Mouse (Mus musculus): ENCODE measurements around the gene BC052040. TPM values are rescaled to one million over a fixed set of nuclear protein-coding genes. Genes with fewer than 3 reads are reported as not detected.
A peak's percentile ranks its signal among the peaks of the same experiment; 100 is the strongest.

BC052040 gene
- polyA plus RNA-seq, 1 experiment from 2014 or later: 18.3 TPM

DNA sequence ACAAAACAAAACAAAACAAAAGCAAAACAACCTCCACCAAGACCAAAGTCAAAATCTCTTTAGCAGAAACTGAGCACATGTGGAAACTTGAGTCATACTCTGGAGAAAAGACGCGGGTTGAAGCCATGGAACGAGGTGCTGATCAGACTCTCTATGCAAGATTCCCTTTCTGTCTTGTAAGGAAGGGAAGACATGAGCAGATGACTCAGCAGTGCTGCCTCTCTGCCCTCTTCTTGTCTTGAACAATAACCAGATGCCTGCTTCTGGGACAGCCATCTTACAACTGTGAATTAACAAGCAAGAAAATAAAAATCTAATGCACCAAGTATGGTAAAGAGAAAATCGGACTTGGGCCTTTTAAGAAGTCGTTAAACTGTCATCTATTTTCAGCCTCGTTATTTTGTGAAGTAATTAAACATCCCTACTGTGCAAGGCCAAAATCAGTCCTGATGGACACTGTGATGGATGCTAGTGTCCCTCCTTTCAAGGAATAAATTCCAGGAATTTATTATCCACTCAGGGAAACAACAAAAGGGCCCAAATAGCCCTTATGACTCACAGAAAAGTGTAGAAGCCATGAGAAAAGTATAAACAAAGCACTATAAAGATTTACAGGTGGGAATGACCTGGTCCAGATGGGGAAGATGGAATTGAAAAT is 18.0 kb upstream of the BC052040 start:
- Histone ChIP-seq H3K4me1 (replicated peaks; ENCODE audit: control insufficient read depth, insufficient read depth, low read length) (no peaks in the 10 kb centered on the region), H3K4me3 (replicated peaks; ENCODE audit: low read length) (no peak overlapping the region), H3K36me3 (ENCODE audit: control insufficient read depth, insufficient read depth) (no peaks in the 10 kb centered on the region), H3K27ac (ENCODE audit: low read length) (no peak overlapping the region), H3K4me2 (ENCODE audit: low read length) (no peak overlapping the region), H3K27me3 (replicated peaks; ENCODE audit: control insufficient read depth, insufficient read depth, low read length) (no peaks in the 10 kb centered on the region), H3K9ac (replicated peaks; ENCODE audit: low read depth, low read length) (no peak overlapping the region), H3K9me3 (ENCODE audit: control insufficient read depth, low read length) (no peaks in the 10 kb centered on the region)
- 67% methylated on average over 6 of the region's 6 CpGs for WGBS
- ATAC-seq: no peak

DNA sequence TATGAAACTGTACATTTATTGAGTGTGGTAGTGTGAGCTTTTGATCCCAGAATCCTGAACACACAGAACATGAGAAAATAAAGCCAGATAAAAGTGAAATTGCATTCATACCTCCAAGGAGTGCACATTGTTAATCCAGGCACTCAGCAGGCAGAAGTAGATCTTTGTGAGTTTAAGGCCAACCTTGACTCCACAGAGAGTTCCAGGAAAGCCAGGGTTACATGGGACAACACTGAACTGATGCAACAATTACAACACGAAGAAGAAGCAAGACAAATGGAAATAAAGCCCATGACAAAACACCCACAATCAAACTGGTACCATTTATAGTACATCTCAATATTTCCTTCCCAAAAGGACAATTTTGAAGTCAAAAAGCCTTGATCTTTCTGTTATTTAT is 9.5 kb upstream of the BC052040 start:
- H3K36me3 ChIP-seq (ENCODE audit: control insufficient read depth, insufficient read depth): no peaks in the 10 kb centered on the region
- WGBS: 89% methylated on average over 1 of the region's 1 CpGs
- H3K9ac ChIP-seq (replicated peaks; ENCODE audit: low read depth, low read length): no peak overlapping the region
- no peak overlapping the region for H3K27ac ChIP-seq (ENCODE audit: low read length)
- no peaks in the 10 kb centered on the region for H3K27me3 ChIP-seq (replicated peaks; ENCODE audit: control insufficient read depth, insufficient read depth, low read length)
- no peak overlapping the region for H3K4me2 ChIP-seq (ENCODE audit: low read length)
- no peak overlapping the region for H3K4me3 ChIP-seq (replicated peaks; ENCODE audit: low read length)
- H3K9me3 ChIP-seq (ENCODE audit: control insufficient read depth, low read length): no peaks in the 10 kb centered on the region
- H3K4me1 ChIP-seq (replicated peaks; ENCODE audit: control insufficient read depth, insufficient read depth, low read length): no peaks in the 10 kb centered on the region
- ATAC-seq: no peak

DNA sequence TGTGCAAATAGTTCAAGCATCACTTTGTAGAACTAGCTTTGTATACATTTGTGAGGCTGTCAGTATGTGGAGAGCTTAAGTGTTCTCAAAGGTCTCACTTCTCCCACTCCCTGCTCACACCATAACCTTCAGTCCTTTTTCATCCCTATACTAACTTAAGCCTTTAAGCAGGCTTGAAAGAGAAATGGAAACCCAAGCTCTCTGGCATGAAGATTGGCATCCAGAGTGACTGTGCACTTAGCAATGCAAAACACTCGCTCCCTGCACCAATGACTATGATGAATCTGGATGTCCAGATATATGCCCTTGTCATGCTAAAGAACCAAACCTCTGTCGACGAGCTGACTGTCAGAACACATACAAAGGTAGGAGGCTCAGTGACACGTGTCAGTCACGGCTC is 6.7 kb upstream of the BC052040 start:
- Histone ChIP-seq H3K27ac (ENCODE audit: low read length) (no peak overlapping the region), H3K27me3 (replicated peaks; ENCODE audit: control insufficient read depth, insufficient read depth, low read length) (no peaks in the 10 kb centered on the region), H3K4me1 (replicated peaks; ENCODE audit: control insufficient read depth, insufficient read depth, low read length) (peaks cover 8% of the 10 kb centered on the region), H3K4me3 (replicated peaks; ENCODE audit: low read length) (no peak overlapping the region), H3K9me3 (ENCODE audit: control insufficient read depth, low read length) (no peaks in the 10 kb centered on the region), H3K4me2 (ENCODE audit: low read length) (no peak overlapping the region), H3K9ac (replicated peaks; ENCODE audit: low read depth, low read length) (no peak overlapping the region), H3K36me3 (ENCODE audit: control insufficient read depth, insufficient read depth) (no peaks in the 10 kb centered on the region)
- no peak for ATAC-seq
- 75% methylated on average over 5 of the region's 5 CpGs for WGBS

DNA sequence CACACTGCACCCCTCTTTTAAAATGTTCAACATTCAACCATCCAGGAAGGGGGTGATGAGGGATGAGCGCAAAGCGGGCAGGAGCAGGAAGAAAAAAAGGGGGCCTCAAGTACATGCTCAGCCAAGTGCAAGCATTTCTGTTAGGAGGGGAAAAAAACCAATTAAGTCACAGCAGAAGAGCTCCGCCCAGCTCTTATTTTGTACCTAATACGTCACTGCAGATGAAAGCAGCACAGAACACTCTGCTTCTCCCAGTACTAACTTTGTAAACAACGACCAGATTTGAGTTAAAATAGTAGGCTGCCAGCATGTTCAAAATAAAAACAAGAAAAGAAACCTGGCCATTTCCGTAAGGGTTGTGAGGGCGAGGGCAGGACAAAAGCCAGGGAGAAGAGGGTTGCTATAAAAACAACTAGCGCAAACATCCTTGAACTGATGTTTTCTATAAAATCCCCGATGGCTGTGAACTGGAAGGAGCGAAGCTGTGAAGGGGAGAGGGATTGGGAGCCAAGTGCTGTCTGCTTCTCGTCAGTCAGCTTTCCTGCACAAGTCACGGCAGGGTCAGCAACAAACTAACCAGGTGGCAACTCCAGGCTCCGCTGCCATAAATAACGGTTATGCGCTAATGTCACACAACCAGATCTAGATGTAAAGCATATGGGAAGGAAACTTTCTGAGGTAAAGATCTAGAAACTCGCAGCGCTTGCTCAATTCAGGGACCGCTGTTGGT is 2.2 kb upstream of the BC052040 start:
- no peak for ATAC-seq
- peak overlapping the region; percentile 3; the same call in 1 of the 2 replicates for H3K4me3 ChIP-seq (replicated peaks; ENCODE audit: low read length)

DNA sequence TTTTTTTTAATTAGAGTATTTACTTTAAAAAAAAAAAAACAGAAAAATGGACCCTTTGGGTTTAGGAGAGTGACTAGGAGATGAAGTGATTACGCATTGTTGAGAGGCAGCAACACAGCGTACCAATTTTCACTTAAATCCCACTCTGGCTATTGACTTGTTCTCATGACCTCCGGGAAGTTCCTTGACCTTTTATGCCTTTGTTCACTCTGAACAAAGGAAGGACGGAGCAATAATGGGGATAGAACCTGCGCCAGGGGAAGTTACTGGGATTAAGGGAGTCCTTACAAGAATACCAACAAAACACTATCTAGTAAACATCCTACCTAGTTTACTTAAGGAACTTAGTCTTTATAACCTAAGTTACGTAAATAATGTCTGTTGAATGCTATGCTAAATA is 1.5 kb upstream of the BC052040 start:
- Histone ChIP-seq H3K4me3 (replicated peaks; ENCODE audit: low read length) (no peak overlapping the region), H3K36me3 (ENCODE audit: control insufficient read depth, insufficient read depth) (no peaks in the 10 kb centered on the region), H3K4me1 (replicated peaks; ENCODE audit: control insufficient read depth, insufficient read depth, low read length) (peaks cover 15% of the 10 kb centered on the region), H3K9me3 (ENCODE audit: control insufficient read depth, low read length) (no peaks in the 10 kb centered on the region), H3K27ac (ENCODE audit: low read length) (no peak overlapping the region), H3K4me2 (ENCODE audit: low read length) (no peak overlapping the region; the same call in 1 of the 2 replicates), H3K9ac (replicated peaks; ENCODE audit: low read depth, low read length) (no peak overlapping the region), H3K27me3 (replicated peaks; ENCODE audit: control insufficient read depth, insufficient read depth, low read length) (no peaks in the 10 kb centered on the region)
- no peak for ATAC-seq
- 15% methylated on average over 6 of the region's 6 CpGs for WGBS

More for the DNA sequence above, 2.2 kb upstream of the BC052040 start:
- Histone ChIP-seq H3K9me3 (ENCODE audit: control insufficient read depth, low read length) (no peaks in the 10 kb centered on the region), H3K9ac (replicated peaks; ENCODE audit: low read depth, low read length) (no peak overlapping the region), H3K27ac (ENCODE audit: low read length) (no peak overlapping the region; the same call in 1 of the 2 replicates), H3K36me3 (ENCODE audit: control insufficient read depth, insufficient read depth) (no peaks in the 10 kb centered on the region), H3K27me3 (replicated peaks; ENCODE audit: control insufficient read depth, insufficient read depth, low read length) (no peaks in the 10 kb centered on the region), H3K4me1 (replicated peaks; ENCODE audit: control insufficient read depth, insufficient read depth, low read length) (peaks cover 15% of the 10 kb centered on the region), H3K4me2 (ENCODE audit: low read length) (peak overlapping the region; percentile 42)
- WGBS: 12% methylated on average over 18 of the region's 18 CpGs

DNA sequence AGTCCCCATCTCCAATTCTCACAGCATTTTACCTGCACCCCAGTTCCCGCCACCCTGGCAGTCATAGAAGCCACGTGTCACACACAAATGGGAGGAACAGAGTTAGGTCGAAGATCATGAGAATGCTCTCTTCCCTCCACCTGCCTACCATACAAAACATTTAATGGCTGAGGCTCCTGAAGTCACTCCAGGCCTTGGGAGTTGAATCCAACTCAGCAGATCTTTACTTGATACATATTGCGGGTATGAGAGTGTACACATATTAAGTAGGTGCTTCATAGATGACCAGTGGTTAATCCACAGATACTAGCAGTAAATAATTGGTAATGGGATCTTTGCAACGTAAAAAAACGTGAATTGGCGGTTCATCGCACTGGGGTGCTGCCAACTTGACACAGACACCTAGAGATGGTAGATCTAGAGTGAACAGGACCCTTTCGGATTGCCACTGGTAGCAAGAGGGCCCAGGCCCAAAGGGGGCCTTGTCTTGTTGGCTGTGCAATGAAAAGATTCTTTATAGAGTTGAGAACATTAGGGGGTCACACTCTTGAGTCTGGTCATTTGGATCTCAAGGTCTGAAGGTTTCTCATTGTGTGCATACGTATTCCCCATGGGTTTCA is 583 bp downstream of the BC052040 start:
- H3K27me3 ChIP-seq (replicated peaks; ENCODE audit: control insufficient read depth, insufficient read depth, low read length): no peaks in the 10 kb centered on the region
- no peak for ATAC-seq
- H3K9me3 ChIP-seq (ENCODE audit: control insufficient read depth, low read length): no peaks in the 10 kb centered on the region
- no peaks in the 10 kb centered on the region for H3K36me3 ChIP-seq (ENCODE audit: control insufficient read depth, insufficient read depth)
- peaks cover 15% of the 10 kb centered on the region for H3K4me1 ChIP-seq (replicated peaks; ENCODE audit: control insufficient read depth, insufficient read depth, low read length)
- no peak overlapping the region for H3K27ac ChIP-seq (ENCODE audit: low read length)
- peak overlapping the region; percentile 83 for H3K4me3 ChIP-seq (replicated peaks; ENCODE audit: low read length)
- peak overlapping the region; percentile 77 for H3K9ac ChIP-seq (replicated peaks; ENCODE audit: low read depth, low read length)
- WGBS: 65% methylated on average over 10 of the region's 10 CpGs
- H3K4me2 ChIP-seq (ENCODE audit: low read length): peak overlapping the region; percentile 68

DNA sequence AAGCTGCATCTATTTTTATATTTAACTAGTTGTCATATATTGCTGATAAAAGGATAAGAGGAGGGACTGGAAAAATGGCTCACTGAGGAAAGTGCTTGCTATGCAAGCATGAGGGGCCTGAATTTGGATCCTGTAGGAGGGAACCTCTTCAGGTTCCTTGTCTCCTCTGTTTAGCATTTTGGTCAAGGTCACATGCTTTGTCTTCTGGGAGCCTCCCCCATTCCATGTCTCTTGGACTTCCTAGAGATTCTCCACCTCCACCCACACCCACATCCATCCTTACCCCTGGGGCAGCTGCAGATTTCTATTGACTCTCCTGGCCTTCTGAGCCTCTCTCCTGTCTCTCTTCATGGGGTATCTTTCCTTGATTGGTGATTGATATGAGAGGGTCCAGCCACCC is 2.3 kb downstream of the BC052040 start:
- ATAC-seq: no peak
- Histone ChIP-seq H3K4me2 (ENCODE audit: low read length) (no peak overlapping the region), H3K4me3 (replicated peaks; ENCODE audit: low read length) (no peak overlapping the region), H3K27me3 (replicated peaks; ENCODE audit: control insufficient read depth, insufficient read depth, low read length) (no peaks in the 10 kb centered on the region), H3K9me3 (ENCODE audit: control insufficient read depth, low read length) (no peaks in the 10 kb centered on the region), H3K36me3 (ENCODE audit: control insufficient read depth, insufficient read depth) (no peaks in the 10 kb centered on the region), H3K9ac (replicated peaks; ENCODE audit: low read depth, low read length) (no peak overlapping the region), H3K27ac (ENCODE audit: low read length) (no peak overlapping the region), H3K4me1 (replicated peaks; ENCODE audit: control insufficient read depth, insufficient read depth, low read length) (peaks cover 15% of the 10 kb centered on the region)

DNA sequence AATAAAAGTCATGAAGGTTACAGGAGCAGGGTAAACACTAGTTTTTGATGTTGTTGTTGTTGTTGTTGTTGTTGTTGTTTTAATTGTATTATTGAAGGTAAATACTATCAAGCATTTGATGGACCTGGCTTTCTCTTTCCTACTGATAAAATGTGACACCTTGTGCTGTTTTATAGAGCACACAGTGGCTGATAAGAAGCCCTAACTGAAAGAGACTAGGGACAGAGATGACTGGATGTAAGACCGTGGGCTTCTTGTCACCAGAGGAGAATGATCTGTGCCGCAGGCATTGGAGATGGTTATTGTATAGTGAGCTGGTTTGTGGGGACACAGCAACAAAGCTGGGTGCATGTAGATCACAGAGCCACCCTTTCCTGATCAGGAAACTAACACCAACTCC is 9.1 kb downstream of the BC052040 start:
- 80% methylated on average over 2 of the region's 2 CpGs for WGBS
- Histone ChIP-seq H3K9ac (replicated peaks; ENCODE audit: low read depth, low read length) (no peak overlapping the region), H3K4me3 (replicated peaks; ENCODE audit: low read length) (no peak overlapping the region), H3K36me3 (ENCODE audit: control insufficient read depth, insufficient read depth) (no peaks in the 10 kb centered on the region), H3K4me1 (replicated peaks; ENCODE audit: control insufficient read depth, insufficient read depth, low read length) (peaks cover 9% of the 10 kb centered on the region), H3K27me3 (replicated peaks; ENCODE audit: control insufficient read depth, insufficient read depth, low read length) (no peaks in the 10 kb centered on the region), H3K27ac (ENCODE audit: low read length) (no peak overlapping the region), H3K4me2 (ENCODE audit: low read length) (no peak overlapping the region), H3K9me3 (ENCODE audit: control insufficient read depth, low read length) (no peaks in the 10 kb centered on the region)
- ATAC-seq: no peak

DNA sequence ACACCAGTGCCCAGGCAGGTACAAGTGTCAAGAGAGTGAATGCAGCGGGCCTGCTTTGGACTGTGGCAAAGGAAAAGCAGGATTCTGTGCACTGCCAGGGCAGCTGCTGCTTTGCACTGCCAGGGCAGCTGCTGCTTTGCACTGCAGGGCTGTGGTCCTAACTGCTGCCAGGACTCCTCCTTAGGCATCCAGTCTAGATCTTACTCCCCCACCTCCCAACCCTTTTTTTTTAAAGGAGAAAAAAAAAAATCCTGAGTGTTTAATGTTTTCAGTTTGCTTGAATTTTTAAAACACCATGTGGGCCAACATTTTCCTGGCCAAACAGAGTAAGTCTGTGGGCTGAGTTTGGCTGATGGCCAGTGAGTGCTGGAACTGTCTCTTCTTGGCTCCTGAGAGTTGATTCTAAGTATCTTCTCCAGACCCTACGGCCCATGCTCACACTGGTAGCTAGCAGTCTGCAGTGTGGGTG is 11.2 kb downstream of the BC052040 start:
- peak; percentile 91 for ATAC-seq
- Histone ChIP-seq H3K36me3 (ENCODE audit: control insufficient read depth, insufficient read depth) (no peaks in the 10 kb centered on the region), H3K4me2 (ENCODE audit: low read length) (no peak overlapping the region), H3K9me3 (ENCODE audit: control insufficient read depth, low read length) (no peaks in the 10 kb centered on the region), H3K4me3 (replicated peaks; ENCODE audit: low read length) (no peak overlapping the region), H3K27ac (ENCODE audit: low read length) (peak overlapping the region; percentile 1; the same call in 1 of the 2 replicates), H3K9ac (replicated peaks; ENCODE audit: low read depth, low read length) (no peak overlapping the region), H3K4me1 (replicated peaks; ENCODE audit: control insufficient read depth, insufficient read depth, low read length) (peaks cover 9% of the 10 kb centered on the region), H3K27me3 (replicated peaks; ENCODE audit: control insufficient read depth, insufficient read depth, low read length) (no peaks in the 10 kb centered on the region)
- WGBS: 35% methylated on average over 2 of the region's 2 CpGs
